Mouse (Mus musculus): ENCODE data around the gene Ikzf2. TPM values are rescaled to one million over a fixed set of nuclear protein-coding genes. Genes with fewer than 3 reads are reported as not detected.

The Ikzf2 gene
- polyA plus RNA-seq, 1 experiment: 0.44 TPM

- Histone ChIP-seq H3K4me3 (no peak overlapping the region), H3K4me2 (ENCODE audit: low read depth) (no peak overlapping the region), H3K27me3 (ENCODE audit: control insufficient read depth, insufficient read depth, insufficient read length) (no peaks in the 10 kb centered on the region), H3K79me2 (ENCODE audit: control insufficient read depth, insufficient read depth) (no peaks in the 10 kb centered on the region), H3ac (ENCODE audit: control insufficient read depth, insufficient read length) (no peak overlapping the region), H3K36me3 (ENCODE audit: control insufficient read depth, insufficient read depth) (no peaks in the 10 kb centered on the region)
- TF ChIP-seq MYOG (IDR thresholded peaks at IDR 0.05; ENCODE audit: control insufficient read depth in 1 of 3, insufficient read depth in 1 of 3, insufficient read length in 2 of 3, low read depth in 2 of 3) (no peak), POLR2AphosphoS2 (IDR thresholded peaks at IDR 0.05; ENCODE audit: insufficient read length, low read depth) (no peak), CEBPB (IDR thresholded peaks at IDR 0.05; ENCODE audit: insufficient read depth, poor library complexity, severe bottlenecking) (no peak), POLR2A (IDR thresholded peaks at IDR 0.05; ENCODE audit: insufficient read length, low read depth) (no peak), E2F4 (IDR thresholded peaks at IDR 0.05; ENCODE audit: insufficient read depth) (no peak), REST (IDR thresholded peaks at IDR 0.05; ENCODE audit: insufficient read depth, insufficient read length) (no peak), USF1 (IDR thresholded peaks at IDR 0.05; ENCODE audit: low read depth) (no peak), SRF (IDR thresholded peaks at IDR 0.05; ENCODE audit: control insufficient read depth, insufficient read length, low read depth) (no peak), TCF3 (IDR thresholded peaks at IDR 0.05; ENCODE audit: insufficient read length, low read depth) (no peak), MAX (IDR thresholded peaks at IDR 0.05; ENCODE audit: low read depth) (no peak), TCF12 (IDR thresholded peaks at IDR 0.05; ENCODE audit: insufficient read depth, poor library complexity, severe bottlenecking) (no peak), MYOD1 (IDR thresholded peaks at IDR 0.05; ENCODE audit: control insufficient read depth in 1 of 3, insufficient read length in 2 of 3, low read depth in 2 of 3) (no peak)
Observed at GRCm38 (mm10) chr1:69518012-69518411, 169.0 kb downstream of the Ikzf2 start.

- Histone ChIP-seq H3K36me3 (ENCODE audit: control insufficient read depth, insufficient read depth) (no peaks in the 10 kb centered on the region), H3K79me2 (ENCODE audit: control insufficient read depth, insufficient read depth) (no peaks in the 10 kb centered on the region), H3K27me3 (ENCODE audit: control insufficient read depth, insufficient read depth, insufficient read length) (no peaks in the 10 kb centered on the region), H3K4me3 (no peak overlapping the region), H3K4me2 (ENCODE audit: low read depth) (no peak overlapping the region), H3ac (ENCODE audit: control insufficient read depth, insufficient read length) (no peak overlapping the region)
- TF ChIP-seq E2F4 (IDR thresholded peaks at IDR 0.05; ENCODE audit: insufficient read depth) (no peak), POLR2A (IDR thresholded peaks at IDR 0.05; ENCODE audit: insufficient read length, low read depth) (no peak)
Observed at GRCm38 (mm10) chr1:69516144-69516543, 170.9 kb downstream of the Ikzf2 start.

- H3K36me3 ChIP-seq (ENCODE audit: control insufficient read depth, insufficient read depth): no peaks in the 10 kb centered on the region
- TF ChIP-seq MYOD1 (IDR thresholded peaks at IDR 0.05; ENCODE audit: control insufficient read depth in 1 of 3, insufficient read length in 2 of 3, low read depth in 2 of 3) (no peak), USF1 (IDR thresholded peaks at IDR 0.05; ENCODE audit: low read depth) (no peak), POLR2AphosphoS2 (IDR thresholded peaks at IDR 0.05; ENCODE audit: insufficient read length, low read depth) (no peak), CEBPB (IDR thresholded peaks at IDR 0.05; ENCODE audit: insufficient read depth, poor library complexity, severe bottlenecking) (no peak), SRF (IDR thresholded peaks at IDR 0.05; ENCODE audit: control insufficient read depth, insufficient read length, low read depth) (no peak)
- no peak overlapping the region for H3K4me2 ChIP-seq (ENCODE audit: low read depth)
- H3K27me3 ChIP-seq (ENCODE audit: control insufficient read depth, insufficient read depth, insufficient read length): no peaks in the 10 kb centered on the region
- no peak overlapping the region for H3K4me3 ChIP-seq
- H3ac ChIP-seq (ENCODE audit: control insufficient read depth, insufficient read length): no peak overlapping the region
- no peaks in the 10 kb centered on the region for H3K79me2 ChIP-seq (ENCODE audit: control insufficient read depth, insufficient read depth)
Observed at GRCm38 (mm10) chr1:69513595-69514250, 173.3 kb downstream of the Ikzf2 start.

- H3K79me2 ChIP-seq (ENCODE audit: control insufficient read depth, insufficient read depth): no peaks in the 10 kb centered on the region
- no peak overlapping the region for H3K4me2 ChIP-seq (ENCODE audit: low read depth)
- no peak overlapping the region for H3ac ChIP-seq (ENCODE audit: control insufficient read depth, insufficient read length)
- no peaks in the 10 kb centered on the region for H3K36me3 ChIP-seq (ENCODE audit: control insufficient read depth, insufficient read depth)
- no peaks in the 10 kb centered on the region for H3K27me3 ChIP-seq (ENCODE audit: control insufficient read depth, insufficient read depth, insufficient read length)
- no peak overlapping the region for H3K4me3 ChIP-seq
- TF ChIP-seq SRF (IDR thresholded peaks at IDR 0.05; ENCODE audit: control insufficient read depth, insufficient read length, low read depth) (no peak), MYOD1 (IDR thresholded peaks at IDR 0.05; ENCODE audit: control insufficient read depth in 1 of 3, insufficient read length in 2 of 3, low read depth in 2 of 3) (no peak), MYOG (IDR thresholded peaks at IDR 0.05; ENCODE audit: control insufficient read depth in 1 of 3, insufficient read depth in 1 of 3, insufficient read length in 2 of 3, low read depth in 2 of 3) (no peak), REST (IDR thresholded peaks at IDR 0.05; ENCODE audit: insufficient read depth, insufficient read length) (no peak), POLR2A (IDR thresholded peaks at IDR 0.05; ENCODE audit: insufficient read length, low read depth) (no peak), TCF3 (IDR thresholded peaks at IDR 0.05; ENCODE audit: insufficient read length, low read depth) (no peak), MAX (IDR thresholded peaks at IDR 0.05; ENCODE audit: low read depth) (no peak), CEBPB (IDR thresholded peaks at IDR 0.05; ENCODE audit: insufficient read depth, poor library complexity, severe bottlenecking) (no peak), POLR2AphosphoS2 (IDR thresholded peaks at IDR 0.05; ENCODE audit: insufficient read length, low read depth) (no peak), USF1 (IDR thresholded peaks at IDR 0.05; ENCODE audit: low read depth) (no peak), TCF12 (IDR thresholded peaks at IDR 0.05; ENCODE audit: insufficient read depth, poor library complexity, severe bottlenecking) (no peak), E2F4 (IDR thresholded peaks at IDR 0.05; ENCODE audit: insufficient read depth) (no peak)
Observed at GRCm38 (mm10) chr1:69508275-69508674, 178.8 kb downstream of the Ikzf2 start.

- no peaks in the 10 kb centered on the region for H3K27me3 ChIP-seq (ENCODE audit: control insufficient read depth, insufficient read depth, insufficient read length)
- H3ac ChIP-seq (ENCODE audit: control insufficient read depth, insufficient read length): no peak overlapping the region
- H3K4me3 ChIP-seq: no peak overlapping the region
- no peak overlapping the region for H3K4me2 ChIP-seq (ENCODE audit: low read depth)
- H3K36me3 ChIP-seq (ENCODE audit: control insufficient read depth, insufficient read depth): no peaks in the 10 kb centered on the region
- TF ChIP-seq E2F4 (IDR thresholded peaks at IDR 0.05; ENCODE audit: insufficient read depth): no peak
- TF ChIP-seq TCF3 (IDR thresholded peaks at IDR 0.05; ENCODE audit: insufficient read length, low read depth): no peak
- no peak for TF ChIP-seq CEBPB (IDR thresholded peaks at IDR 0.05; ENCODE audit: insufficient read depth, poor library complexity, severe bottlenecking)
- no peak for TF ChIP-seq MAX (IDR thresholded peaks at IDR 0.05; ENCODE audit: low read depth)
- no peak for TF ChIP-seq POLR2AphosphoS2 (IDR thresholded peaks at IDR 0.05; ENCODE audit: insufficient read length, low read depth)
- H3K79me2 ChIP-seq (ENCODE audit: control insufficient read depth, insufficient read depth): no peaks in the 10 kb centered on the region
Observed at GRCm38 (mm10) chr1:69507513-69507912, 179.5 kb downstream of the Ikzf2 start.
